Mouse (Mus musculus) neural tube, embryonic 15.5 days (tissue): ENCODE results near the gene Pik3r5. TPM values are rescaled to one million over a fixed set of nuclear protein-coding genes. Genes with fewer than 3 reads are reported as not detected.

Experiments used
- ATAC-seq: fragments of 200-750 bp; cut with Nextera tagmentation; 2 replicates; pipeline ENCODE4 v1.8.0; 2017; ENCODE audit warnings: mild to moderate bottlenecking, moderate TSS enrichment, moderate library complexity; ENCODE audit not compliant: low FRiP score
- H3K27ac ChIP-seq: fragments of 300-500 bp; sonication (generic); replicated peaks from 2 replicates; pipeline ENCODE4 v1.5.1; 2015; ENCODE audit warnings: mild to moderate bottlenecking, inconsistent platforms
- H3K27me3 ChIP-seq: fragments of 300-500 bp; sonication (generic); replicated peaks from 2 replicates; pipeline ENCODE4 v1.6.1; 2015; ENCODE audit warnings: inconsistent platforms
- H3K36me3 ChIP-seq: fragments of 300-500 bp; sonication (generic); 2 replicates; pipeline ENCODE4 v1.6.1; 2015; ENCODE audit warnings: inconsistent platforms
- H3K4me1 ChIP-seq: fragments of 300-500 bp; sonication (generic); 2 replicates; pipeline ENCODE4 v1.6.1; 2015; ENCODE audit warnings: inconsistent platforms
- H3K4me2 ChIP-seq: fragments of 300-500 bp; sonication (generic); 2 replicates; pipeline ENCODE4 v1.6.1; 2015; ENCODE audit warnings: inconsistent platforms, mild to moderate bottlenecking, moderate library complexity
- H3K4me3 ChIP-seq: fragments of 300-500 bp; sonication (generic); replicated peaks from 2 replicates; pipeline ENCODE4 v1.5.1; 2015; ENCODE audit warnings: mild to moderate bottlenecking, inconsistent platforms
- H3K9ac ChIP-seq: fragments of 300-500 bp; sonication (generic); replicated peaks from 2 replicates; pipeline ENCODE4 v1.6.1; 2015; ENCODE audit warnings: mild to moderate bottlenecking, inconsistent platforms
- H3K9me3 ChIP-seq: fragments of 300-500 bp; sonication (generic); replicated peaks from 2 replicates; pipeline ENCODE4 v1.6.1; 2016; ENCODE audit warnings: inconsistent platforms
- WGBS: fragments of 180-500 bp; shearing (Covaris S2); methylation state at CpG from one replicate; pipeline ENCODE4 v1.1.7; 2015; ENCODE audit warnings: mixed read lengths; 5-methylcytosine and 5-hydroxymethylcytosine counted together
- polyA plus RNA-seq: library from polyadenylated mRNA; unstranded; fragments of >200 nt; fragmentation: Nextera tagmentation; extraction: Ambion mirVana; gene quantifications from 2 replicates; pipeline ENCODE4 v1.2.1, GENCODE M21; 2015

Pik3r5 gene
- 0.72 and 2.0 TPM in 2 replicates for polyA plus RNA-seq

- peaks cover 14% of the 10 kb centered on the region for H3K4me1 ChIP-seq
- no peaks in the 10 kb centered on the region for H3K9me3 ChIP-seq
- H3K27ac ChIP-seq, result no peak within 1 kb of the TSS
- H3K4me3 ChIP-seq, result peak within 1 kb of the TSS; percentile 42
- H3K36me3 ChIP-seq, result no peaks in the 10 kb centered on the region
- 9% methylated on average over 35 of the region's 35 CpGs for WGBS
- H3K4me2 ChIP-seq, result peak within 1 kb of the TSS; percentile 64
- H3K9ac ChIP-seq, result no peak within 1 kb of the TSS; the same call in 1 of the 2 replicates
- ATAC-seq, result peak; percentile 70
- peaks cover 20% of the 10 kb centered on the region; the same call in 1 of the 2 replicates for H3K27me3 ChIP-seq
Observed at GRCm38 (mm10) chr11:68431699-68432360, at the start of gene Pik3r5. Pik3r5 (plus strand) TSS chr11:68432121.

GRCm38 (mm10) chr11:68383519-68383918 is 48.4 kb upstream of the Pik3r5 start:
- 9% methylated on average over 10 of the region's 10 CpGs for WGBS
- Histone ChIP-seq H3K4me2 (peak overlapping the region; percentile 99), H3K36me3 (no peaks in the 10 kb centered on the region), H3K27me3 (peaks cover 29% of the 10 kb centered on the region), H3K4me1 (peaks cover 54% of the 10 kb centered on the region), H3K4me3 (peak overlapping the region; percentile 59), H3K27ac (0 out of 2 replicates have a peak overlapping the region, but pooled peaks have one; percentile 2), H3K9ac (peak overlapping the region; percentile 36), H3K9me3 (no peaks in the 10 kb centered on the region)
- no peak for ATAC-seq

DNA sequence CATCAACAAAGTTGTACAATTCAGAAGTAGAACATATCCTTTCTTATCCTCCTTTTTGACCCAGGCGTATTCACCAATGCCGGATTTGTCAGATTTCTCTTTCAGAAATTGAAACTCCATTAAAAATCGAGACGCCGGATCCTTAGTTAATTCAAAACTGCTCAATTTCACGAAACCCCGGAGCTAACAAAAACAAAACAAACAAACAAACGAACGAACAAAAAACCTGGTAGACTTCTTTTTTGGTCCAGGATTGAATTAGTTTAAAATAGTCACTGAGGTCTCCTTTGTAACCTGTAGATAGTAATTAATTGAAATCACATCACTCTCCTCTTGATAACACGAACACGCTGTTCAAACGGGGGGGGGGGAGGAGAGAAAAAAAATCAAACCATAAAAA is 47.8 kb upstream of the Pik3r5 start:
- peak overlapping the region; percentile 71; the same call in 1 of the 2 replicates for H3K27ac ChIP-seq
- 3% methylated on average over 12 of the region's 12 CpGs for WGBS

GRCm38 (mm10) chr11:68384592-68385020 is 47.3 kb upstream of the Pik3r5 start:
- peaks cover 36% of the 10 kb centered on the region for H3K27me3 ChIP-seq
- no peaks in the 10 kb centered on the region for H3K9me3 ChIP-seq
- no peaks in the 10 kb centered on the region for H3K36me3 ChIP-seq
- H3K4me1 ChIP-seq, result peaks cover 51% of the 10 kb centered on the region
- WGBS, result under 1% methylated on average over 27 of the region's 27 CpGs
- peak overlapping the region; percentile 71 for H3K27ac ChIP-seq
- peak overlapping the region; percentile 99 for H3K4me2 ChIP-seq
- no peak for ATAC-seq
- H3K9ac ChIP-seq, result peak overlapping the region; percentile 57
- peak overlapping the region; percentile 59 for H3K4me3 ChIP-seq

More for the DNA sequence above, 47.8 kb upstream of the Pik3r5 start:
- no peaks in the 10 kb centered on the region for H3K36me3 ChIP-seq
- peaks cover 35% of the 10 kb centered on the region for H3K27me3 ChIP-seq
- peaks cover 52% of the 10 kb centered on the region for H3K4me1 ChIP-seq
- no peaks in the 10 kb centered on the region for H3K9me3 ChIP-seq
- H3K9ac ChIP-seq, result peak overlapping the region; percentile 57
- no peak for ATAC-seq
- H3K4me3 ChIP-seq, result peak overlapping the region; percentile 59
- H3K4me2 ChIP-seq, result peak overlapping the region; percentile 99

- peaks cover 52% of the 10 kb centered on the region for H3K4me1 ChIP-seq
- whole genome bisulfite sequencing, result under 1% methylated on average over 94 of the region's 94 CpGs
- peak; percentile 15; the same call in 1 of the 2 replicates for ATAC-seq
- H3K27me3 ChIP-seq, result peaks cover 39% of the 10 kb centered on the region
- H3K27ac ChIP-seq, result peak overlapping the region; percentile 71
- H3K4me2 ChIP-seq, result peak overlapping the region; percentile 99
- H3K9ac ChIP-seq, result peak overlapping the region; percentile 57
- peak overlapping the region; percentile 59 for H3K4me3 ChIP-seq
- no peaks in the 10 kb centered on the region for H3K9me3 ChIP-seq
- H3K36me3 ChIP-seq, result no peaks in the 10 kb centered on the region
Observed at GRCm38 (mm10) chr11:68385021-68385821, 46.7 kb upstream of the Pik3r5 start.

GRCm38 (mm10) chr11:68385921-68386588 is 45.9 kb upstream of the Pik3r5 start:
- H3K36me3 ChIP-seq, result no peaks in the 10 kb centered on the region
- peak overlapping the region; percentile 57 for H3K9ac ChIP-seq
- H3K9me3 ChIP-seq, result no peaks in the 10 kb centered on the region
- peak; percentile 49 for ATAC-seq
- peak overlapping the region; percentile 71 for H3K27ac ChIP-seq
- peak overlapping the region; percentile 99 for H3K4me2 ChIP-seq
- under 1% methylated on average over 67 of the region's 68 CpGs for WGBS
- peaks cover 58% of the 10 kb centered on the region for H3K4me1 ChIP-seq
- H3K27me3 ChIP-seq, result peaks cover 47% of the 10 kb centered on the region
- peak overlapping the region; percentile 59 for H3K4me3 ChIP-seq

GRCm38 (mm10) chr11:68386589-68387440 is 45.1 kb upstream of the Pik3r5 start:
- no peaks in the 10 kb centered on the region for H3K36me3 ChIP-seq
- H3K4me3 ChIP-seq, result peak overlapping the region; percentile 59
- 1% methylated on average over 86 of the region's 90 CpGs for WGBS
- peak overlapping the region; percentile 71 for H3K27ac ChIP-seq
- H3K9ac ChIP-seq, result peak overlapping the region; percentile 57
- peak overlapping the region; percentile 99 for H3K4me2 ChIP-seq
- peaks cover 54% of the 10 kb centered on the region for H3K27me3 ChIP-seq
- ATAC-seq, result peak; percentile 68; the same call in 1 of the 2 replicates
- H3K4me1 ChIP-seq, result peaks cover 54% of the 10 kb centered on the region
- no peaks in the 10 kb centered on the region for H3K9me3 ChIP-seq

DNA sequence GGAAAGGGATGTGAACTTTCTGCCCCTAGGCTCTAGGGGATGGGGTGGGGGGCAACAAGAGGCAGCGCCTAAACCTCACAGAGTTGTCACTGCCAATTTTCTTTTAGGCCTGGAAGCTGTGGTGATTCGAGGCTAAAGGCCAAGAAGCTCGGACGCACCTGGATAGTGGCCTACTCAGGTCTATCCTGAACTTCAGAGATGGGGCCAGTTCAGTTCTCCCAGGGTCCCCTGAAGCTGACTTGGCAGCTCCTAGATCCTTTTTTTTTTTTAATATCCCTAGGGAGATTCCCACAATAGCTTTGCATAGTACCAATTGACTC is 44.5 kb upstream of the Pik3r5 start:
- no peak for ATAC-seq
- WGBS, result 16% methylated on average over 4 of the region's 4 CpGs
- Histone ChIP-seq H3K4me3 (peak overlapping the region; percentile 59), H3K9me3 (no peaks in the 10 kb centered on the region), H3K9ac (peak overlapping the region; percentile 57), H3K4me2 (peak overlapping the region; percentile 99), H3K4me1 (peaks cover 54% of the 10 kb centered on the region), H3K27ac (peak overlapping the region; percentile 71), H3K27me3 (peaks cover 60% of the 10 kb centered on the region), H3K36me3 (no peaks in the 10 kb centered on the region)

GRCm38 (mm10) chr11:68387971-68388654 is 43.8 kb upstream of the Pik3r5 start:
- Histone ChIP-seq H3K27ac (no peak overlapping the region), H3K4me3 (no peak overlapping the region), H3K4me1 (peaks cover 54% of the 10 kb centered on the region), H3K9me3 (no peaks in the 10 kb centered on the region), H3K9ac (no peak overlapping the region), H3K27me3 (peaks cover 63% of the 10 kb centered on the region), H3K36me3 (no peaks in the 10 kb centered on the region), H3K4me2 (no peak overlapping the region)
- ATAC-seq, result no peak
- WGBS, result 35% methylated on average over 11 of the region's 11 CpGs

- H3K4me3 ChIP-seq, result no peak overlapping the region
- H3K27ac ChIP-seq, result no peak overlapping the region
- peaks cover 58% of the 10 kb centered on the region for H3K27me3 ChIP-seq
- H3K9me3 ChIP-seq, result no peaks in the 10 kb centered on the region
- ATAC-seq, result no peak
- H3K4me1 ChIP-seq, result peaks cover 54% of the 10 kb centered on the region
- H3K4me2 ChIP-seq, result no peak overlapping the region
- H3K36me3 ChIP-seq, result no peaks in the 10 kb centered on the region
- WGBS, result 19% methylated on average over 1 of the region's 1 CpGs
- no peak overlapping the region for H3K9ac ChIP-seq
Observed at GRCm38 (mm10) chr11:68388655-68389015, 43.3 kb upstream of the Pik3r5 start.
